In the genomic region with DNA sequence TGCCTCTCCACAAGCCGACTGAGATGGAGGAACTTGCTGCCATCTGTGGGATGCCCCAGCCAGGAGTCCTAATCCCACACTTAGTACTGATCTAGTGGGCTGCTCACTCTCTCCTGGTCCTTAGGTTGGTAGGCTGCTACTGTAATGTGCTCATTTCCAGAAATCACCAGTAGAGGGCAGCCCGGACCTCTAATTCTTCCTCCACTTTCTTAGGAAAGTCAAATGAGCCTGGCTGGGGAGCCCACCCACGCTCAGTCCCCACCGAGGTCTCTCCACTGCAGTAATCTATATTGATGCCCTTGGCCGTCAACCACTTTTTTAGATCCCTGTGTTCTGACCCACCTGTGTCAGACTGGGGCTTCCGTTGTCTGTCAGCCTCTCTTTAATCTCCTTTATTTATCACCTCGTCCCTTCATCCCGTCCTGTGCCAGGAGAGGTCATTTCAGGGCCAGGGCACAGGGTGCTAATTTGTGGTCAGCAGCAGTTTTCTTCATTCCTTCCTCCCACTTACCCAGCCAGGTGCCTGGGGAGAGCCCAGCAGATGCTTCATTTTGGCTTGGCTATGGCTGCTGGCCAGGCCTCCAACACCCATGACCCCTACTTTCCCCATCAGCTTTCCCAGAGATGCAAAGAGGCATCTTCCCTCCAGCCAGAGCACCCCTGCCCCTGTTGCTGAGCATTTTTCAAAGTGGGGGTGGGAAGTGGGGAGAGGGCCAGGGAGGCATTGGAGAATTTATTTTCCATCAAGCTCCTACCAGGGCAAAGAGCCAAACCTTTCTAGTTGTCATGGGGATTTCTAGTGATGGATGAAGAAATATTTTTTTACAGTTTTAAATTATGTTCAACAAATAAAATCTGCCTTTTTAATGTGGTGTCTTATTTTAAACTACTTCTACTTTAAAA, we compare ENCODE assay signal across 8 mouse cellular contexts. TPM values are rescaled to one million over a fixed set of nuclear protein-coding genes. Genes with fewer than 3 reads are reported as not detected.
DNase-seq lines count a peak whose midpoint lies in the region; ATAC-seq lines count a peak whose summit lies in the region.

No protein-coding gene starts in this region.

- no peak overlapping the region for H3K4me2 ChIP-seq in forebrain, embryonic 13.5 days

- no peaks in the 10 kb centered on the region for H3K27me3 ChIP-seq in forebrain, embryonic 13.5 days
- H3K27me3 ChIP-seq in hindbrain, embryonic 10.5 days (ENCODE audit: insufficient read depth, poor library complexity, severe bottlenecking): peaks cover 31% of the 10 kb centered on the region

- no peak overlapping the region for H3K27ac ChIP-seq in forebrain, embryonic 13.5 days
- H3K27ac ChIP-seq in hindbrain, embryonic 10.5 days: no peak overlapping the region

- peaks cover 32% of the 10 kb centered on the region for H3K4me1 ChIP-seq in forebrain, embryonic 13.5 days
- peaks cover 21% of the 10 kb centered on the region for H3K4me1 ChIP-seq in hindbrain, embryonic 10.5 days (replicated peaks)

- peaks cover 30% of the 10 kb centered on the region for H3K36me3 ChIP-seq in forebrain, embryonic 13.5 days (ENCODE audit: poor library complexity, severe bottlenecking)
- H3K36me3 ChIP-seq in hindbrain, embryonic 10.5 days: peaks cover 32% of the 10 kb centered on the region

- DNase-seq in cerebellum, adult 8-10 months: peak; percentile 41
- no peak for DNase-seq in cerebellum, adult 11-12 months
- peak; percentile 60 to 79 for DNase-seq in adrenal gland, postnatal 36 days
- DNase-seq in hindbrain, embryonic 10.5 days (ENCODE audit: low spot score): peak; percentile 76
- DNase-seq in layer of hippocampus, adult 8-10 months (ENCODE audit: low spot score in 2 of 2): peak; percentile 53 to 86
- DNase-seq in lung, postnatal 14 days: peak; percentile 86
- peak; percentile 66 for DNase-seq in right cerebral cortex, adult 18-20 months

- no peak overlapping the region for H3K9ac ChIP-seq in forebrain, embryonic 13.5 days

- no peak overlapping the region for H3K4me3 ChIP-seq in forebrain, embryonic 13.5 days
- H3K4me3 ChIP-seq in hindbrain, embryonic 10.5 days: no peak overlapping the region

- peak; percentile 54 for ATAC-seq in forebrain, embryonic 13.5 days

- 34% methylated on average over 8 of the region's 8 CpGs for WGBS in forebrain, embryonic 13.5 days
- WGBS in hindbrain, embryonic 10.5 days: 37% methylated on average over 8 of the region's 8 CpGs

- no peaks in the 10 kb centered on the region for H3K9me3 ChIP-seq in forebrain, embryonic 13.5 days (replicated peaks)
- H3K9me3 ChIP-seq in hindbrain, embryonic 10.5 days: no peaks in the 10 kb centered on the region

RNA-seq across cellular contexts. Expression of gene Mmp15, which starts 5.2 kb away (rescaled TPM):
- 10 to 100 TPM in 1 of 2 experiments, 1 to 10 TPM in 1; 6.3 to 10.4 TPM for total RNA-seq in adrenal gland, postnatal 36 days (2021)
- 10.9 and 11.2 TPM in 2 replicates for polyA plus RNA-seq in forebrain, embryonic 13.5 days (2015; fragmentation: Nextera tagmentation; extraction: Ambion mirVana)
- polyA plus RNA-seq in hindbrain, embryonic 10.5 days (2016; fragmentation: Nextera tagmentation; extraction: Ambion mirVana): 15.2 and 19.4 TPM in 2 replicates
- 10 to 100 TPM; 13.6 to 14.9 (median 14.8) TPM for total RNA-seq in layer of hippocampus, adult 8-10 months (2022)

RNA-seq across cellular contexts. Expression of gene Usb1, which starts 14.8 kb away (rescaled TPM):
- 10 to 100 TPM; 18.4 to 18.8 TPM for total RNA-seq in adrenal gland, postnatal 36 days (2021)
- 43.7 and 45.8 TPM in 2 replicates for polyA plus RNA-seq in forebrain, embryonic 13.5 days (2015; fragmentation: Nextera tagmentation; extraction: Ambion mirVana)
- polyA plus RNA-seq in hindbrain, embryonic 10.5 days (2016; fragmentation: Nextera tagmentation; extraction: Ambion mirVana): 48.5 and 48.8 TPM in 2 replicates
- total RNA-seq in layer of hippocampus, adult 8-10 months (2022): 10 to 100 TPM in 3 of 4 experiments, 1 to 10 TPM in 1; 9.8 to 16.5 (median 12.9) TPM

RNA-seq across cellular contexts. Expression of gene Zfp319, which starts 15.1 kb away (rescaled TPM):
- total RNA-seq in adrenal gland, postnatal 36 days (2021): 10 to 100 TPM in 1 of 2 experiments, 1 to 10 TPM in 1; 9.2 to 10.8 TPM
- polyA plus RNA-seq in forebrain, embryonic 13.5 days (2015; fragmentation: Nextera tagmentation; extraction: Ambion mirVana): 15.3 and 16.0 TPM in 2 replicates
- 12.4 and 16.6 TPM in 2 replicates for polyA plus RNA-seq in hindbrain, embryonic 10.5 days (2016; fragmentation: Nextera tagmentation; extraction: Ambion mirVana)
- 10 to 100 TPM; 14.7 to 16.9 (median 15.8) TPM for total RNA-seq in layer of hippocampus, adult 8-10 months (2022)

RNA-seq across cellular contexts. Expression of gene Tepp, which starts 36.5 kb away (rescaled TPM):
- under 1 TPM in 1 of 2 experiments, not detected in 1; 0.82 TPM for total RNA-seq in adrenal gland, postnatal 36 days (2021)
- polyA plus RNA-seq in forebrain, embryonic 13.5 days (2015; fragmentation: Nextera tagmentation; extraction: Ambion mirVana): 0.39 and 1.1 TPM in 2 replicates
- polyA plus RNA-seq in hindbrain, embryonic 10.5 days (2016; fragmentation: Nextera tagmentation; extraction: Ambion mirVana): not detected in 2 replicates
- total RNA-seq in layer of hippocampus, adult 8-10 months (2022): not detected

RNA-seq across cellular contexts. Expression of gene Cngb1, which starts 40.5 kb away (rescaled TPM):
- total RNA-seq in adrenal gland, postnatal 36 days (2021): under 1 TPM; 0.23 to 0.86 TPM
- polyA plus RNA-seq in forebrain, embryonic 13.5 days (2015; fragmentation: Nextera tagmentation; extraction: Ambion mirVana): 0.43 and 0.57 TPM in 2 replicates
- polyA plus RNA-seq in hindbrain, embryonic 10.5 days (2016; fragmentation: Nextera tagmentation; extraction: Ambion mirVana): 0.07 and 0.59 TPM in 2 replicates
- total RNA-seq in layer of hippocampus, adult 8-10 months (2022): under 1 TPM; 0.61 to 0.93 (median 0.63) TPM
